Mouse (Mus musculus): Measurements from ENCODE around the gene Plekho1.
"Not testable (repeated sequence)": the region's sequence is repeated elsewhere in the genome, so short reads cannot be mapped to it uniquely, and the experiment has no call there.

Gene Plekho1

GRCm38 (mm10) chr3:95980276-95980970 lies 15.4 kb downstream of the Plekho1 start:
- no peak for DNase-seq (ENCODE audit: low spot score)

GRCm38 (mm10) chr3:95978265-95978664 lies 17.5 kb downstream of the Plekho1 start:
- no peak for DNase-seq (ENCODE audit: low spot score)

- DNase-seq (ENCODE audit: low spot score) = not testable (repeated sequence)
Measured at GRCm38 (mm10) chr3:95977587-95977986, 18.2 kb downstream of the Plekho1 start.

- DNase-seq (ENCODE audit: low spot score) = no peak
Measured at GRCm38 (mm10) chr3:95977079-95977478, 18.7 kb downstream of the Plekho1 start.

GRCm38 (mm10) chr3:95972873-95973634 lies 22.7 kb downstream of the Plekho1 start:
- no peak for DNase-seq (ENCODE audit: low spot score)

- DNase-seq (ENCODE audit: low spot score) = no peak
Measured at GRCm38 (mm10) chr3:95972251-95972872, 23.4 kb downstream of the Plekho1 start.

GRCm38 (mm10) chr3:95970661-95971060 lies 25.1 kb downstream of the Plekho1 start:
- not testable (repeated sequence) for DNase-seq (ENCODE audit: low spot score)

- no peak for DNase-seq (ENCODE audit: low spot score)
Measured at GRCm38 (mm10) chr3:95969277-95969676, 26.5 kb downstream of the Plekho1 start.

GRCm38 (mm10) chr3:95965518-95966451 lies 30.0 kb downstream of the Plekho1 start:
- DNase-seq (ENCODE audit: low spot score) = no peak

GRCm38 (mm10) chr3:95963681-95964080 lies 32.1 kb downstream of the Plekho1 start:
- DNase-seq (ENCODE audit: low spot score) = no peak

GRCm38 (mm10) chr3:95963230-95963629 lies 32.6 kb downstream of the Plekho1 start:
- no peak for DNase-seq (ENCODE audit: low spot score)

- DNase-seq (ENCODE audit: low spot score) = not testable (repeated sequence)
Measured at GRCm38 (mm10) chr3:95962182-95962581, 33.6 kb downstream of the Plekho1 start.

GRCm38 (mm10) chr3:95959807-95960206 lies 36.0 kb downstream of the Plekho1 start:
- no peak for DNase-seq (ENCODE audit: low spot score)

- DNase-seq (ENCODE audit: low spot score) = no peak
Measured at GRCm38 (mm10) chr3:95959082-95959481, 36.7 kb downstream of the Plekho1 start.

- DNase-seq (ENCODE audit: low spot score) = no peak
Measured at GRCm38 (mm10) chr3:95957359-95958148, 38.2 kb downstream of the Plekho1 start.

GRCm38 (mm10) chr3:95955318-95955717 lies 40.5 kb downstream of the Plekho1 start:
- no peak for DNase-seq (ENCODE audit: low spot score)

GRCm38 (mm10) chr3:95954648-95955173 lies 41.1 kb downstream of the Plekho1 start:
- DNase-seq (ENCODE audit: low spot score) = not testable (repeated sequence)

GRCm38 (mm10) chr3:95953522-95953921 lies 42.3 kb downstream of the Plekho1 start:
- no peak for DNase-seq (ENCODE audit: low spot score)

- no peak for DNase-seq (ENCODE audit: low spot score)
Measured at GRCm38 (mm10) chr3:95953023-95953422, 42.8 kb downstream of the Plekho1 start.

- DNase-seq (ENCODE audit: low spot score) = not testable (repeated sequence)
Measured at GRCm38 (mm10) chr3:95951566-95951965, 44.2 kb downstream of the Plekho1 start.

All from urinary bladder, postnatal 25 days (tissue).